9 mouse cellular contexts compared by ENCODE assay signal in the genomic region with DNA sequence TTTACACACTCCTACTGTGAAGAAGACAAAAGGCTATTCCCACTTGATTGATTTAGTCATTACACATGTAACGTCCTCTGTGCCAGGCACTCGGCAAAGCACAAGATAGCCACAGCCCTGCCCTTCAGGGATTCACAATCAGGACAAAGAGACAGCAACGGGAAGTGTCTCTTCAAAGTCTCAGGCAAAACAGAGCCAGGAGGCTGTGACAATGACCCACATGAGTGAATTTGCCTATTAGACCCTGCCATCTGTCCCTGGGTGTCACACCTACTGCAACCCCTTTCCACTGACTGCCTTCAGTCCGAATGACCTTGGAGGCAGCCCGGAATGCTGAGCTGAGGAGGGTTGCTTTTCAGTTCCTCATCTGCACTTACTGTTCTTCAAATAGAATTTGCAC.
DNase-seq lines count a peak whose midpoint lies in the region; ATAC-seq and TF ChIP-seq lines count a peak whose summit lies in the region.
"Had no signal": no experiment of that assay in that cellular context is flagged by ENCODE, and none has a peak within 500 bp of the region (broad histone marks: within the 10 kb centered on the region; RNA-seq: fewer than 3 reads in every experiment).

No protein-coding gene starts in this region.

- intact Hi-C loops in left cerebral cortex, adult 2 months (cut with DNase I) = loop anchor here (5.0 kb wide), 2 partner anchors 50 to 75 kb away; no protein-coding TSS in a partner anchor
- intact Hi-C loops in left cerebral cortex, postnatal 10 days (cut with DNase I) = no loop called here

- peak overlapping the region; percentile 65 for H3K4me2 ChIP-seq in hindbrain, embryonic 13.5 days
- H3K4me2 ChIP-seq in neural tube, embryonic 15.5 days = peak overlapping the region; percentile 55

- peak overlapping the region; percentile 66 for H3K9ac ChIP-seq in hindbrain, embryonic 13.5 days
- peak overlapping the region; percentile 46 for H3K9ac ChIP-seq in neural tube, embryonic 15.5 days (replicated peaks)

- no peak for DNase-seq in left cerebral cortex, adult 2 months (ENCODE audit: extremely low spot score in 1 of 2, low spot score in 2 of 2)
- DNase-seq in left cerebral cortex, postnatal 10 days (ENCODE audit: extremely low spot score in 1 of 2, low spot score in 2 of 2) = no peak
- DNase-seq in embryonic facial prominence, embryonic 10.5 days (ENCODE audit: low spot score) = peak; percentile 10
- no peak for DNase-seq in urinary bladder, postnatal 14 days (ENCODE audit: low spot score)
- no peak for DNase-seq in layer of hippocampus, adult 9-10 months (ENCODE audit: low spot score)
- DNase-seq in left cerebral cortex, adult 9 months (ENCODE audit: low spot score in 2 of 2) = no peak

- no peaks in the 10 kb centered on the region for H3K27me3 ChIP-seq in embryonic facial prominence, embryonic 10.5 days (replicated peaks; ENCODE audit: low read depth, poor library complexity, severe bottlenecking)
- no peaks in the 10 kb centered on the region for H3K27me3 ChIP-seq in hindbrain, embryonic 13.5 days
- H3K27me3 ChIP-seq in neural tube, embryonic 15.5 days (replicated peaks) = no peaks in the 10 kb centered on the region
- H3K27me3 ChIP-seq: Patski had no signal

- H3K36me3 ChIP-seq in embryonic facial prominence, embryonic 10.5 days (replicated peaks) = no peaks in the 10 kb centered on the region
- no peaks in the 10 kb centered on the region for H3K36me3 ChIP-seq in hindbrain, embryonic 13.5 days
- no peaks in the 10 kb centered on the region for H3K36me3 ChIP-seq in neural tube, embryonic 15.5 days

- peak; percentile 41 for ATAC-seq in hindbrain, embryonic 13.5 days (ENCODE audit: low FRiP score)
- peak; percentile 16; the same call in 1 of the 2 replicates for ATAC-seq in neural tube, embryonic 15.5 days (ENCODE audit: low FRiP score)
- ATAC-seq: Patski had no signal

- peaks cover 17% of the 10 kb centered on the region for H3K4me1 ChIP-seq in embryonic facial prominence, embryonic 10.5 days
- peaks cover 37% of the 10 kb centered on the region for H3K4me1 ChIP-seq in hindbrain, embryonic 13.5 days (replicated peaks)
- peaks cover 17% of the 10 kb centered on the region for H3K4me1 ChIP-seq in neural tube, embryonic 15.5 days

- peak overlapping the region; percentile 33 for H3K4me3 ChIP-seq in left cerebral cortex, adult 2 months
- no peak overlapping the region for H3K4me3 ChIP-seq in embryonic facial prominence, embryonic 10.5 days
- H3K4me3 ChIP-seq in hindbrain, embryonic 13.5 days = peak overlapping the region; percentile 48
- H3K4me3 ChIP-seq in neural tube, embryonic 15.5 days (replicated peaks) = peak overlapping the region; percentile 46

- H3K27ac ChIP-seq in left cerebral cortex, adult 2 months = peak overlapping the region; percentile 71
- peak overlapping the region; percentile 66; the same call in 1 of the 2 replicates for H3K27ac ChIP-seq in embryonic facial prominence, embryonic 10.5 days (replicated peaks)
- peak overlapping the region; percentile 94 for H3K27ac ChIP-seq in hindbrain, embryonic 13.5 days
- H3K27ac ChIP-seq in neural tube, embryonic 15.5 days (replicated peaks) = peak overlapping the region; percentile 87

- no peaks in the 10 kb centered on the region for H3K9me3 ChIP-seq in embryonic facial prominence, embryonic 10.5 days
- H3K9me3 ChIP-seq in hindbrain, embryonic 13.5 days = no peaks in the 10 kb centered on the region
- H3K9me3 ChIP-seq in neural tube, embryonic 15.5 days (replicated peaks) = no peaks in the 10 kb centered on the region

- 31% methylated on average over 5 of the region's 5 CpGs for WGBS in embryonic facial prominence, embryonic 10.5 days
- WGBS in hindbrain, embryonic 13.5 days = 7% methylated on average over 5 of the region's 5 CpGs
- 6% methylated on average over 5 of the region's 5 CpGs for WGBS in neural tube, embryonic 15.5 days

- no peak for TF ChIP-seq CTCF in left cerebral cortex, adult 2 months (IDR thresholded peaks at IDR 0.05)
